Mouse (Mus musculus) kidney, postnatal 0 days (tissue): ENCODE results near the gene Tnni3k. TPM values are rescaled to one million over a fixed set of nuclear protein-coding genes. Genes with fewer than 3 reads are reported as not detected.

Source experiments
- ATAC-seq: fragments of 200-750 bp; cut with Nextera tagmentation; replicated peaks from 2 replicates; pipeline ENCODE4 v1.8.0; 2017; ENCODE audit warnings: low read depth, moderate number of reproducible peaks, moderate TSS enrichment, moderate library complexity; ENCODE audit not compliant: low FRiP score
- DNase-seq: peaks from one replicate; pipeline ENCODE4 v3.0.0-alpha.2; 2016; ENCODE audit warnings: low spot score
- H3K27ac ChIP-seq: fragments of 300-500 bp; sonication (generic); 2 replicates; pipeline ENCODE4 v1.5.1; 2014; ENCODE audit warnings: mild to moderate bottlenecking
- H3K27me3 ChIP-seq: fragments of 300-500 bp; sonication (generic); 2 replicates; pipeline ENCODE4 v1.6.1; 2014; ENCODE audit warnings: low read length, mixed read lengths; ENCODE audit not compliant: insufficient read depth
- H3K36me3 ChIP-seq: fragments of 300-500 bp; sonication (generic); 2 replicates; pipeline ENCODE4 v1.6.1; 2014; ENCODE audit warnings: low read length, mixed read lengths; ENCODE audit not compliant: insufficient read depth
- H3K4me1 ChIP-seq: fragments of 300-500 bp; sonication (generic); replicated peaks from 2 replicates; pipeline ENCODE4 v1.6.1; 2014; ENCODE audit warnings: antibody characterized with exemption, low read length, mixed read lengths; ENCODE audit not compliant: insufficient read depth
- H3K4me2 ChIP-seq: fragments of 300-500 bp; sonication (generic); 2 replicates; pipeline ENCODE4 v1.6.1; 2014; ENCODE audit warnings: mild to moderate bottlenecking, low read length, moderate library complexity, mixed read lengths
- H3K4me3 ChIP-seq: fragments of 300-500 bp; sonication (generic); replicated peaks from 2 replicates; pipeline ENCODE4 v1.5.1; 2014; ENCODE audit warnings: low read depth, low read length
- H3K9ac ChIP-seq: fragments of 300-500 bp; sonication (generic); 2 replicates; pipeline ENCODE4 v1.6.1; 2014; ENCODE audit warnings: low read depth, low read length
- H3K9me3 ChIP-seq: fragments of 300-500 bp; sonication (generic); replicated peaks from 2 replicates; pipeline ENCODE4 v1.6.1; 2016; ENCODE audit warnings: low read length, inconsistent platforms, mixed read lengths
- CTCF ChIP-seq: IDR thresholded peaks from 2 replicates; pipeline ENCODE4 v1.5.1; 2016; ENCODE audit warnings: antibody characterized with exemption, low read depth, mild to moderate bottlenecking, moderate library complexity
- WGBS: fragments of 180-500 bp; shearing (Covaris S2); extraction: QIAGEN DNeasy Blood & Tissue Kit; methylation state at CpG from one replicate; pipeline ENCODE4 v1.1.7; 2014; 5-methylcytosine and 5-hydroxymethylcytosine counted together
- polyA plus RNA-seq: library from polyadenylated mRNA; unstranded; fragments of >200 nt; fragmentation: Nextera tagmentation; extraction: Ambion mirVana; gene quantifications from 2 replicates; pipeline ENCODE4 v1.2.1, GENCODE M21; 2015

Gene Tnni3k
- polyA plus RNA-seq: not detected in 2 replicates

DNA sequence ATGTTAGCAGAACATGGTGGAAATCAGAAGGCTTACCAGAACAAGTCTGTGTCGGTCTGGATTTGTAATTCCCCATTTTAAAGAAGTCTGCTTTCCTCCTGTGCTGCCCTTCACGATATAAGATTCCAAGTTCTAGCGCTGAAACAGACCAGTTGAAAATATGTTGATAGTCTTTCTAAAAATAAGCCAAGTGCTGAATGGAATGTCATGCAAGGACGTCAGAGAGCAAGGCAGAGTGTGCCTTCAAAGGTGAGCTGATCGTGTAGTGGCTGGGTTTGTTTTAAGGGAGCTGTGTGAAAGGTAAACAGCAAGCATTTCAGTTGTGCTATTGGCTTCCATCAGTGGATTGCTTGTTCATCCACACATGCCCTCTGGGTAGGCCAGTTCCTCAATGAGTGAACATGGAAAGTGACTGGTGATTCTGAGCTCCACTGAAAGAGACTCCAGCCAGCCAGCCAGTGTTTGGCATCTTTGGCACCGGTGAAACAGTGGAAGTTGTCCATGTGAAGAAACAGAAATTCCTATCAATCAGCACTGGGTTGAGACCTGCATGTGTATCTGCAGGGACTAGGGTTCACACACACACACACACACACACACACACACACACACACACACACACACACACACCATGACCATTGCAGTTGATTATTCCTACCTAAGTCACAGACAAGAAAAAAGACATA, at the start of gene Tnni3k:
TSS of gene Tnni3k (minus strand) at position 177 of the 686 bp plus-strand sequence.
- 65% methylated on average over 6 of the region's 6 CpGs for WGBS
- DNase-seq: no peak
- H3K4me3 ChIP-seq: no peak within 1 kb of the TSS

DNA sequence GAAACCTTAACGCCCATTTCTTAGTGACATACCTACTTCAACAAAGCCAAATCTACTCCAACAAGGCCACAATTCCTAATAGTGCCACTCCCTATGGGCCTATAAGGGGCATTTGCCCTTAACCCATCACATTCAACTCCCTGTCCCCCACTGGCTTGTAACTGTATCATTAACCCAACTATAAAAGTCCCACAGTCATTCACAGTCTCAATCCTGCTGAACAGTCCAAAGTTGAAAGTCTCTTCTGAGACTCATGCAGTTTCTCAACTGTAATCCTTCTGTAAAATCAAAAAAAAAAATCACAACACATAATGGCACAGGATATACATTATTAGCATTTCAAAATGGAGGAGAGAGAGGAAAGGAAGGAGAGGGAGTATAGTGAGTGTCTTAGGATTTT, 44.1 kb upstream of the Tnni3k start:
- no peak for DNase-seq
- Histone ChIP-seq H3K4me2 (no peak overlapping the region), H3K36me3 (no peaks in the 10 kb centered on the region), H3K27me3 (no peaks in the 10 kb centered on the region), H3K9ac (no peak overlapping the region), H3K4me1 (no peaks in the 10 kb centered on the region), H3K9me3 (no peaks in the 10 kb centered on the region), H3K27ac (no peak overlapping the region), H3K4me3 (no peak overlapping the region)
- WGBS: 95% methylated on average over 1 of the region's 1 CpGs
- no peak for TF ChIP-seq CTCF
- no peak for ATAC-seq

More for the DNA sequence above, at the start of gene Tnni3k:
- Histone ChIP-seq H3K36me3 (no peaks in the 10 kb centered on the region), H3K4me2 (no peak within 1 kb of the TSS), H3K9me3 (no peaks in the 10 kb centered on the region), H3K4me1 (no peaks in the 10 kb centered on the region), H3K9ac (no peak within 1 kb of the TSS), H3K27me3 (no peaks in the 10 kb centered on the region), H3K27ac (no peak within 1 kb of the TSS)
- TF ChIP-seq CTCF: no peak
- ATAC-seq: no peak

DNA sequence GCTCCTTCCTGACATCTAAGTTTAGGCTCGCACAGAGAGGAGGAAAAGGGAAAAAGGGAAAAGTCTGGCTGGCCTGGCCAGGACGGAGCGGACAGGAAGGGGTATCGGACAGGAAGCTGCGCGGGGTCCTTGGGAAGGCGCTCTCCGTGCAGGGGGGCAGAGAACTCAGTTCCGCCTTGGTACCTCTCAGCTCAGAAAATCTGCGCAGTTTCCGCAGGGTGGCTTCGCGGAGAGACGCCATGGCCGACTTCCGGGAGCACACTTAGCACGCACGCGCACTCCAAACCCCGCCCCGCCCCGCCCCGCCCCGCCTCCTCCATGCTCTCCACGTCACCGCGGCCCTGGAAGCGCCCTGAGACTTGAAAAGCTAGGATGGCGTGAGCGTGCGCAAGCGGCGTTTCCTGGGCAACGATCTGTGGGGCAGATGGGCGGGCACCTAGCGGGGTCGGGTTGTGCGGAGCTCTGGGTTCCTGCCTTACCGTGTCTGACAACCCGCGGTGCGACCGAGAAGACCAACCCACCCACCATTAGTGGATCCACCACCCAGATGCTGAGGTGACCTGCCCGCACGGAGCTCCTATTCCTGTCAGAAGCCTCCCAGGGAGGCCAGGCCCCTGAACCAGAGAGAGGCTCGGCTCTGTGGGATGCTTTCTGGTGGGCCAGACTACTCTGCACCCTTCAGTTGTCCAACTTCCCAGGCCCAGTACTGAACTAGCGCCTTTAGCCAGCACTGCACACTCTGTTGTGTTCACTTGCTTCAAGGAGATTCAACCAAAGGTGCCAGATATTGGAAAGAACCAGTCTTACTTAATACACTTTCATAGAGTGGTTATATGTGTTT, 38.1 kb upstream of the Tnni3k start, which contains the start of the genes Fpgt and Lrriq3:
TSS of gene Fpgt (minus strand) at position 288 of the 841 bp plus-strand sequence.
TSS of gene Lrriq3 (plus strand) at position 319 of the 841 bp plus-strand sequence.
- Histone ChIP-seq H3K9ac (peak within 1 kb of the TSS; percentile 59), H3K4me2 (peak within 1 kb of the TSS; percentile 55), H3K36me3 (no peaks in the 10 kb centered on the region), H3K27me3 (no peaks in the 10 kb centered on the region), H3K9me3 (no peaks in the 10 kb centered on the region), H3K27ac (peak within 1 kb of the TSS; percentile 75), H3K4me1 (no peaks in the 10 kb centered on the region), H3K4me3 (peak within 1 kb of the TSS; percentile 50)
- no peak for TF ChIP-seq CTCF
- WGBS: under 1% methylated on average over 46 of the region's 47 CpGs
- DNase-seq (peak; percentile 97), ATAC-seq (peak; percentile 100)

DNA sequence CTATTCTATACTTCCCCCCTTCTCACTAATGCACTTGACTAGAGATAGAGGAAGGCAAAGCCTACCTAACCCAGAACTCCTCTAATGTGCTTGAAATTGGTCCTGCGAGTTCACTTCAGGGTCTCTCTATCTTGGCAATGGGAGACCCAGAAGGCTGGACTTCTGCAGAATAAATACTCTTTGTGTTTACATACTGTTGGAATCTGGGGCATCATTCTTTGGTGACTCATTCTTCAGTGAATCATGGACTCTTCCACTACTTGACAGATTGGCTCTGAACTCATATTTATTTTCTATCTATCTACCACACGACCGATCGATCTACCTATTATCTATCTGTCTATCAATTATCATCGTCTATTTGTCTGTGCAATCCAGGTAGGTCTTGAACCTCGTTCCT, 36.9 kb upstream of the Tnni3k start:
- Histone ChIP-seq H3K4me3 (no peak overlapping the region), H3K36me3 (peaks cover 8% of the 10 kb centered on the region), H3K4me1 (no peaks in the 10 kb centered on the region), H3K4me2 (peak overlapping the region; percentile 55), H3K27me3 (no peaks in the 10 kb centered on the region), H3K9me3 (no peaks in the 10 kb centered on the region), H3K27ac (no peak overlapping the region), H3K9ac (no peak overlapping the region)
- no peak for TF ChIP-seq CTCF
- WGBS: 96% methylated on average over 6 of the region's 6 CpGs
- ATAC-seq: no peak
- no peak for DNase-seq

- Histone ChIP-seq H3K4me2 (no peak overlapping the region), H3K9ac (no peak overlapping the region), H3K27ac (no peak overlapping the region), H3K4me3 (no peak overlapping the region), H3K27me3 (no peaks in the 10 kb centered on the region), H3K9me3 (no peaks in the 10 kb centered on the region), H3K4me1 (no peaks in the 10 kb centered on the region), H3K36me3 (no peaks in the 10 kb centered on the region)
- TF ChIP-seq CTCF: no peak
- no peak for DNase-seq
- no peak for ATAC-seq
- 81% methylated on average over 4 of the region's 4 CpGs for WGBS
Measured at GRCm38 (mm10) chr3:155077908-155078307, 22.7 kb upstream of the Tnni3k start.

GRCm38 (mm10) chr3:155059449-155059822, 4.2 kb upstream of the Tnni3k start:
- Histone ChIP-seq H3K36me3 (no peaks in the 10 kb centered on the region), H3K27me3 (no peaks in the 10 kb centered on the region), H3K9me3 (no peaks in the 10 kb centered on the region), H3K4me1 (no peaks in the 10 kb centered on the region), H3K9ac (no peak overlapping the region), H3K27ac (no peak overlapping the region), H3K4me2 (no peak overlapping the region), H3K4me3 (no peak overlapping the region)
- ATAC-seq: no peak
- DNase-seq: no peak
- no peak for TF ChIP-seq CTCF
